Comparison of ENCODE assay signal across 10 mouse cellular contexts in genomic region chr6:128366466-128366865, GRCm38 (mm10).
"Had no signal": no experiment of that assay in that cellular context is flagged by ENCODE, and none has a peak within 500 bp of the region (broad histone marks: within the 10 kb centered on the region; RNA-seq: fewer than 3 reads in every experiment).

No protein-coding gene starts in this region.

- DNase-seq: liver, postnatal 0 days; lung, adult 2 months; lung, postnatal 14 days; lung, postnatal 36 days; right cerebral cortex, postnatal 25 days; right cerebral cortex, postnatal 4 days; spleen, adult 18-20 months; thymus, adult 18-20 months; thymus, postnatal 14 days; thymus, postnatal 4 days had no signal
